Mouse (Mus musculus): ENCODE results near the gene Olfr951.

The Olfr951 gene

GRCm38 (mm10) chr9:39387110-39387509 is at the start of gene Olfr951:
TSS of gene Olfr951 (plus strand) at chr9:39387410.
- no peak for DNase-seq (ENCODE audit: low spot score)

GRCm38 (mm10) chr9:39427048-39427447 is 39.8 kb downstream of the Olfr951 start, which contains the start of gene Olfr952:
TSS of gene Olfr952 (minus strand) at chr9:39427148.
- no peak for DNase-seq (ENCODE audit: low spot score)
